Mouse (Mus musculus) B cell, adult 67 days (primary cell): ENCODE results near the gene Bcl2. TPM values are rescaled to one million over a fixed set of nuclear protein-coding genes. Genes with fewer than 3 reads are reported as not detected.

Experiments used
- total RNA-seq, 2 experiments: library from RNA; stranded (reverse); gene quantifications; 4 replicates each; pipeline ENCODE4 v1.2.4; 2023

Gene Bcl2
- total RNA-seq = 10 to 100 TPM; 66.3 to 85.6 TPM

GRCm38 (mm10) chr1:106713621-106714529, at the start of gene Bcl2:
Gene Bcl2 (minus strand): TSS chr1:106714274.

DNA sequence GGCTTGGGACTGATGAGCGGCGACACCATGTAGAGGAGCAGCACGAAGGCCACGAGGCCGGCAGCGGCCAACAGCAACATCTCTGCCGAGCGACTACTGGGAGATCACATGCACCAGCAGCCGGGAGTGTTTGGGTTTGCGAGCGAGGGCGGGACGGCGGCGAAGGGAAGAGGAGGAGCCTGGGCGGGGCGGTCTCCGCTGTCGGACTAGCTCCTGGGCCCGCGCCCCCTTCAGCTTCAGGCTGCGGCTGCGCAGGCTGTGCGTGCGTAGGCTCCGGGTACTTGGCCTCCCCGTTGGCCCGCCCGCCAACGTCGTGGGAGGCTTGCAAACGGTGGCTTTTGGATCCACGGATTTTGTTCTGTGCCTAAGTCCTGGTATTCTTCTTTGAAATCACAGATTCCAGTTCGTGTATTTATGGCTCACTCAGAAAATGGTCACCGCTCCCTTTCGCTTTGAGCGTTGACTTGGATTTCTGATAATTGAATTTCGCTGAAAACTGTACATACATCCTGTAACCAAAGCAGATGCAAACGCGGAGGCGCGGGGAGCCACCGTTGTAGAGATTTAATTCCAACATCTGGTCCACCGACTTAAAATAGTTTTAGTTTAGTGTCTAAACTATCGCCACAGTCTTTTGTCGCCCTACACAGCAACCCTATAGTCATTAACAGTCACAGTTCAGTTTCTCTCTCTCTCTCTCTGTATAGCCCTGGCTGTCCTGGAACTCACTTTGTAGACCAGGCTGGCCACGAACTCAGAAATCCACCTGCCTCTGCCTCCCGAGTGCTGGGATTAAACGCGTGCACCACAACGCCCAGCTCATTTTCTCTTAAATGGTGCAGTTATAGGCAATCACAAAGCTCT, 45.7 kb upstream of the Bcl2 start, which contains the start of gene Kdsr:
Gene Kdsr (minus strand): TSS at position 156 of the 864 bp plus-strand sequence.

Other genes starting within 250 kb of the Bcl2 start
- 10 to 100 TPM; 26.0 to 27.1 TPM for gene Kdsr, start 45.5 kb upstream of the Bcl2 start, total RNA-seq
- 100 to 1,000 TPM; 112 to 116 TPM for gene Vps4b, start 82.5 kb upstream of the Bcl2 start, total RNA-seq
- not detected for gene Serpinb5, start 146.9 kb upstream of the Bcl2 start, total RNA-seq
- not detected for gene Serpinb12, start 220.2 kb upstream of the Bcl2 start, total RNA-seq